Mouse (Mus musculus) testis, adult 2 months (tissue): ENCODE data around the gene Sdsl. TPM values are rescaled to one million over a fixed set of nuclear protein-coding genes. Genes with fewer than 3 reads are reported as not detected.

Source experiments
- H3K27ac ChIP-seq: fragments of 200-500 bp; 2 replicates; pipeline ENCODE4 v1.5.1; 2012; ENCODE audit warnings: low read depth, low read length; ENCODE audit not compliant: control insufficient read depth, insufficient read depth
- H3K27me3 ChIP-seq: fragments of 200-500 bp; 2 replicates; pipeline ENCODE4 v1.6.1; 2012; ENCODE audit warnings: mild to moderate bottlenecking, low read length, moderate library complexity; ENCODE audit not compliant: control insufficient read depth, insufficient read depth
- H3K36me3 ChIP-seq: fragments of 200-500 bp; 2 replicates; pipeline ENCODE4 v1.6.1; 2012; ENCODE audit warnings: mild to moderate bottlenecking, low read length; ENCODE audit not compliant: control insufficient read depth, insufficient read depth
- H3K4me1 ChIP-seq: fragments of 200-500 bp; 2 replicates; pipeline ENCODE4 v1.6.1; 2012; ENCODE audit warnings: low read length; ENCODE audit not compliant: control insufficient read depth, insufficient read depth
- H3K4me3 ChIP-seq: fragments of 200-500 bp; 2 replicates; pipeline ENCODE4 v1.5.1; 2012; ENCODE audit warnings: low read depth, mild to moderate bottlenecking, low read length, moderate library complexity, mixed read lengths; ENCODE audit not compliant: control insufficient read depth
- CTCF ChIP-seq: fragments of 200-500 bp; IDR thresholded peaks from 2 replicates; pipeline ENCODE4 v1.5.1; 2012; ENCODE audit warnings: low read depth, mild to moderate bottlenecking, inconsistent platforms, low read length, moderate library complexity; ENCODE audit not compliant: control insufficient read depth, insufficient read depth, insufficient replicate concordance
- POLR2A ChIP-seq: fragments of 200-500 bp; IDR thresholded peaks from 2 replicates; pipeline ENCODE4 v1.6.1; 2012; ENCODE audit warnings: low read depth, mild to moderate bottlenecking, inconsistent platforms, low read length, moderate library complexity; ENCODE audit not compliant: control insufficient read depth
- polyA plus RNA-seq: library from polyadenylated mRNA; depleted of rRNA; stranded (reverse); fragments of >200 nt; gene quantifications from 2 replicates; pipeline ENCODE4 v1.2.3, GENCODE M21; 2012

Gene Sdsl
- polyA plus RNA-seq, 1 experiment, result 6.1 TPM

- TF ChIP-seq CTCF (no peak), POLR2A (no peak)
- Histone ChIP-seq H3K4me3 (no peak overlapping the region), H3K4me1 (peaks cover 21% of the 10 kb centered on the region), H3K36me3 (no peaks in the 10 kb centered on the region), H3K27me3 (peaks cover 25% of the 10 kb centered on the region), H3K27ac (no peak overlapping the region)
These were observed 44.3 kb downstream of the Sdsl start for GRCm38 (mm10) chr5:120428189-120428838.

- Histone ChIP-seq H3K4me1 (peaks cover 21% of the 10 kb centered on the region), H3K27ac (no peak overlapping the region), H3K4me3 (no peak overlapping the region), H3K27me3 (peaks cover 20% of the 10 kb centered on the region), H3K36me3 (no peaks in the 10 kb centered on the region)
- TF ChIP-seq CTCF (no peak), POLR2A (no peak)
These were observed 45.1 kb downstream of the Sdsl start for GRCm38 (mm10) chr5:120427451-120427938.

- Histone ChIP-seq H3K27ac (no peak overlapping the region), H3K4me1 (peaks cover 12% of the 10 kb centered on the region), H3K27me3 (peaks cover 14% of the 10 kb centered on the region), H3K4me3 (no peak overlapping the region), H3K36me3 (no peaks in the 10 kb centered on the region)
- TF ChIP-seq CTCF, result no peak
- no peak for TF ChIP-seq POLR2A
These were observed 46.0 kb downstream of the Sdsl start for GRCm38 (mm10) chr5:120426572-120426971.

- Histone ChIP-seq H3K36me3 (no peaks in the 10 kb centered on the region), H3K27me3 (peaks cover 10% of the 10 kb centered on the region), H3K4me3 (no peak overlapping the region), H3K4me1 (peaks cover 5% of the 10 kb centered on the region), H3K27ac (no peak overlapping the region)
- TF ChIP-seq POLR2A (no peak), CTCF (no peak)
These were observed 46.9 kb downstream of the Sdsl start for GRCm38 (mm10) chr5:120425711-120426110.

- TF ChIP-seq POLR2A, result no peak
- no peak for TF ChIP-seq CTCF
- Histone ChIP-seq H3K4me3 (no peak overlapping the region), H3K27me3 (peaks cover 10% of the 10 kb centered on the region), H3K36me3 (no peaks in the 10 kb centered on the region), H3K27ac (no peak overlapping the region), H3K4me1 (peaks cover 5% of the 10 kb centered on the region)
These were observed 48.0 kb downstream of the Sdsl start for GRCm38 (mm10) chr5:120424657-120425056.

GRCm38 (mm10) chr5:120424039-120424438 is 48.6 kb downstream of the Sdsl start:
- Histone ChIP-seq H3K27me3 (peaks cover 10% of the 10 kb centered on the region), H3K4me3 (no peak overlapping the region)

GRCm38 (mm10) chr5:120420106-120420505 is 52.5 kb downstream of the Sdsl start:
- Histone ChIP-seq H3K4me1 (peaks cover 3% of the 10 kb centered on the region; the same call in 1 of the 2 replicates), H3K36me3 (no peaks in the 10 kb centered on the region), H3K4me3 (no peak overlapping the region), H3K27me3 (peaks cover 2% of the 10 kb centered on the region), H3K27ac (no peak overlapping the region)
- TF ChIP-seq CTCF, result no peak
- TF ChIP-seq POLR2A, result no peak

More at GRCm38 (mm10) chr5:120424039-120424438, 48.6 kb downstream of the Sdsl start:
- Histone ChIP-seq H3K27ac (no peak overlapping the region), H3K36me3 (no peaks in the 10 kb centered on the region), H3K4me1 (peaks cover 5% of the 10 kb centered on the region)
- TF ChIP-seq POLR2A (no peak), CTCF (no peak)
